Mouse (Mus musculus): ENCODE measurements around the gene Rpain.
A peak's percentile ranks its signal among the peaks of the same experiment; 100 is the strongest.

Rpain gene

DNA sequence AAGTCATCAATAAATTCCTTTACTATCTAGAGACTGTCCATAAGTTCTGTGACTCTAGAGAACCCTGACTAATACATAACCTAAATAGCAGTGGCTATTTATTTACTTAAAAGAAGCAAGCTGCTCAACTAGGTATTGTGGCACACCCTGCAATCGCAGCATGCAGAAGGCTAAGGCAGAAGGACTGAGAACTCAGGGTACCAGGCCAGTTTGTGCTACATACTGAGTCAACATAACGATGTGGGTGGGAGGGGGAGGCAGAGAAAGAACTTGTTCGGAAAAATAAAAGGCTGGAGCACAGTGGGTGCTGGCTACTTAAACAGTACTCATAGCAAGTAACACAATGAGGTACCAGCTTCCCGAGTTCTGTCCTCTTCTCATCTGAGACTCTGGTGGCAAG is 31.2 kb downstream of the Rpain start:
- no peak for DNase-seq (ENCODE audit: low read depth, low spot score)

GRCm38 (mm10) chr11:71003611-71004315 is 33.8 kb downstream of the Rpain start:
- peak; percentile 41 for DNase-seq (ENCODE audit: low read depth, low spot score)

DNA sequence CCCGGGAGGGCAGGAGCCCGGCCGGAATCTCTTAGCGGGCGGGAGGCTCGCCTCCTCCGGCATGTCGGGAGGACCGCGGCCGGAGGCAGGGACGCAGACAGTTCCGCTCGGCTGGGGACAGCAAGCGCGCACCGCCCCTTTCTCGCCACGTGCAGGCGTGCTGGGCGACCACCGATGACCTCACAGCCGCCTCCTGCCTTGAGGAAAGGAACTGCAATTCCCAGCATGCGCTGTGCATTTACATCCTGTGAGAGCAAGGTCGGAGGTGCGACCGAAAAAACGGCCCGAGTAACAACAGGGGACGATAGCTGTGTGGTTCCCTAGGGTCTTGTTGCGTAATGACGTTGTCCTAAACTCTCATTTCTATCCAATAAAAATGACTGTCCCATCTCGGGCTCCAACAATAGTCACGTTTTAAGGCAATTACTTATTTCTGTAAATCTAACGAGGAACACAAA is 34.3 kb downstream of the Rpain start, which contains the start of gene Dhx33:
Dhx33 (minus strand) TSS at position 122 of the 458 bp plus-strand sequence.
- peak; percentile 99 for DNase-seq (ENCODE audit: low read depth, low spot score)

- DNase-seq (ENCODE audit: low read depth, low spot score) = no peak
These were observed 35.0 kb downstream of the Rpain start for GRCm38 (mm10) chr11:71005046-71005445.

- DNase-seq (ENCODE audit: low read depth, low spot score) = no peak
These were observed 37.0 kb downstream of the Rpain start for GRCm38 (mm10) chr11:71007026-71007425.

GRCm38 (mm10) chr11:71007831-71008230 is 37.8 kb downstream of the Rpain start:
- no peak for DNase-seq (ENCODE audit: low read depth, low spot score)

- no peak for DNase-seq (ENCODE audit: low read depth, low spot score)
These were observed 38.3 kb downstream of the Rpain start for GRCm38 (mm10) chr11:71008321-71008720.

DNA sequence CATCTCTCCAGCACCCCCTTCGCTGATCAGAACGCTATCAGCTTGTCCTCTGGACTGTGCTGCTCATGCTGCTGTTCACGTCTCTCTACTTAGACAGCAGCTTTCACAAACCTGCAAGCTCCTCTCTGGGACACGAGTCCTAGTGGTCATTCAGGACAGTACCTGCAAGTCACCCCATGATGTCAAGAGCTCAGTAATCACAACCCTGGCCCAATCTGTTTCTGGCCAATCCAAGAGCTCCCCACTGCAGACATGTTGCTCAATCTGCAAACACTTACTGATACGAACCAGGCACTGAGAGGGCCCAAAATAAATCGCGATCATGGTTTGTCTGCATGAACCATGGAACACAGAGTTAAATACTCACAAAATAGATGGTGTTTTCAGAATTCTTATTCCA is 42.7 kb downstream of the Rpain start:
- DNase-seq (ENCODE audit: low read depth, low spot score) = no peak

DNA sequence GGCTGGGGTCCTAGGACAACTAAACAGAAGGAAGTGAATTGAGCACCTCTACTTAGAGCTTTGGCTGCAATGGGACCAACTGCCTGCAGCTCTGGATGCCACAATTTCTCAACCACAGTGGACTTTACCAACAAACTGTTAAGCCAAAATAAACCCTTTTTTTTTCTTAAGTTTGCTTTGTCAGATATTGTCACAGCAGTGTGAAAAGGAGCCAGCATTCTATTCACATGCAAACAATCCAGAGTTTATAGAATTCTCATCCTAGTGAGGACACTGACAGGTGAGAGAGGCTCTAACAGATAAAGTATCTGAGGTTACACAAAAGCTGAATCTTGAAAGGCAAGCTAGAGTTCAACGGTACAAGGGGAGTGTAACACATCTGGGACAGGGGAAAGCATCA is 47.0 kb downstream of the Rpain start:
- no peak for DNase-seq (ENCODE audit: low read depth, low spot score)

GRCm38 (mm10) chr11:71018416-71019200 is 48.6 kb downstream of the Rpain start:
- DNase-seq (ENCODE audit: low read depth, low spot score) = no peak

DNA sequence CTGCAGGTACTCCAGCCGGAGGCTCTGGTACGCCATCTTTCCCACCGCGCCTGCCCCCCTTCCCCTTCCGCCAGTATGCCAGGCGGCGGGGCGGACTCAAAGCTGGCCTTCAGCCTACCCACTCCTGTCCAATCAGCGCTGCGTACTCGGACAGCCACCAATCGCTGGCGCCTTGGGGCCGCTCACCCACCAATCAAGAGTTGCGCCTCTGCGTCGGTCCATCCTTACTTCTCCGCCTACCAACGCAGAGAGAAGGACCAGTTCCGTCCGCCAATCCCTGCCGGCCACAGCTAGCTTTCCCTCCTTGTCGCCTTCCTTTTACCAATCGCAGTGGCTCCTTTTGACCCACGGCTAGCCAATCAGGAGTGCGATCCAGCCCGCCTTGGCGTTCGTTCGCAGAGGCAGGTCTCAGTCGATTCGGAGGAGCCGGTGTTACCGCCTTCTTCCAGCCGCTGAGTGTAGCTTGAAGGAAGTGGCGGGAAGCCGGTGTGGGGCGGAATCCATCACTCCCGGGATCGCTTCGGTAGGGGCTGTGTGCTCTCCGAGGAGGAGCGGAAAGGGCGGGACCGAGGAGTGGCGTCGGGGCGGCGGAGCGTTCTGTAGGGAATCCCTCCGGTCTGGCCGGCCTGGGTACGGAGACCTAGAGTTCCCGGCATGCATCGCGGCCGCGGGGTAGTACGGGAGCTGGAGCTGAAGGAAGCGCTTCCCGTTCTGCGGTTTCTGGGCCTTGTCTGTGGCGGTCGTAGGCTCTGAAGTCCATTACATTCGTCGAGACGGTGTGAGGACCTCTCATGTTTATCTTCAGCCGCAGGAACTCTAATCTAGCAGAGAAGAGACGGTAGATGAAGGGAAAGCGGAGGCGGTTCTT is 49.4 kb downstream of the Rpain start, which contains the start of the genes Mis12 and Derl2:
Mis12 (plus strand) TSS at position 411 of the 868 bp plus-strand sequence.
Derl2 (minus strand) TSS at position 641 of the 868 bp plus-strand sequence.
- peak; percentile 100 for DNase-seq (ENCODE audit: low read depth, low spot score)

All from ZHBTc4 (cell line).